In the genomic region with DNA sequence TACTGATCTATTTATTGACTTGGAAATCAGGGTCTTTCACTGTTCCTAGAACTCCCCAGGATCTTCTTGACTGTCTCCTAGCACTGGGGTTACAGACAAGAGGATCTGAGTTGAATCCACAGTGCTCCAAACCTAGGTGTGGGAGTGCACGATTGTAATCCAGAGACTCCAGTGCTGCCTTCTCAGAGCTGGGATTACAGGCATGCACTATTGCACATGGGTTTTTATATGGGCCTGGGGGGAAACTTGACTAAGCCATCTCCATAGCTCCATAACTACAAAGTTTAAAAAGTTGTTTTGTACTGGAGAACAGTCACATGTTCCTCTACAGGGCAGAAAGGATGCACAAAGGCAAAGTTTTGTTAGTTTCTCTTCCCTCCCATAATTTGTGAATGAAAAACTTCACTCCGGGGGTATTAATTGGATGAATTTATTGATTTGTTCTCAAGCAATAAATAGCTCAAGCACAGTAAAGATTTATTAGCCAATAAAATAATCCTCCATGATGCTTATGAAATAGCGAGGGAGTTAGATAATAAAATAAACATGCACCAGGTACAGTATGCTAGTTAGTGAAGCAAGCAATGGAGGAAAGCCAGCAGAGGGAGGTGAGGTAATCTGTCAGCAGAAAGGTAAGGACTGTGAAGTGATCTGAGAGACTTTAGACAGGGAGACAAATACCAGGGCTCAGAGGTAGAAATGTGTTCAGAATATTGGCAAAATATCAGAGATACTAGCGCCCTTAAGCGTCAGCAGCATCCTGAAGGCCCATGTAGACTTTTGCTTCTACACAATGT, we compare ENCODE assay signal across 28 mouse cellular contexts. TPM values are rescaled to one million over a fixed set of nuclear protein-coding genes. Genes with fewer than 3 reads are reported as not detected.
DNase-seq lines count a peak whose midpoint lies in the region; ATAC-seq lines count a peak whose summit lies in the region.
"Had no signal": no experiment of that assay in that cellular context is flagged by ENCODE, and none has a peak within 500 bp of the region (broad histone marks: within the 10 kb centered on the region; RNA-seq: fewer than 3 reads in every experiment).

No protein-coding gene starts in this region.

- no peak overlapping the region for H3K27ac ChIP-seq in limb, embryonic 12.5 days
- H3K27ac ChIP-seq in limb, embryonic 10.5 days, result no peak overlapping the region
- no peak overlapping the region for H3K27ac ChIP-seq in limb, embryonic 13.5 days
- H3K27ac ChIP-seq: embryonic facial prominence, embryonic 10.5 days; embryonic facial prominence, embryonic 15.5 days; hindbrain, embryonic 14.5 days; kidney, embryonic 15.5 days; liver, embryonic 13.5 days; lung, embryonic 15.5 days; midbrain, embryonic 12.5 days; neural tube, embryonic 13.5 days; stomach, postnatal 0 days had no signal

- DNase-seq in limb, embryonic 10.5 days (ENCODE audit: low spot score), result no peak
- peak; percentile 78 for DNase-seq in lung, postnatal 36 days
- DNase-seq in lung, postnatal 4 days, result no peak
- DNase-seq in cerebellum, postnatal 14 days, result no peak
- DNase-seq: adrenal gland, postnatal 14 days; B cell, adult 2 months; cerebellum, adult 11-12 months; cerebellum, postnatal 10 days; heart, postnatal 36 days; kidney, adult 18-20 months; liver, embryonic 13.5 days; right cerebral cortex, postnatal 4 days; thymus, adult 18-20 months; thymus, postnatal 25 days had no signal

- no peak overlapping the region for H3K4me2 ChIP-seq in limb, embryonic 12.5 days
- no peak overlapping the region for H3K4me2 ChIP-seq in limb, embryonic 13.5 days (replicated peaks)
- H3K4me2 ChIP-seq: embryonic facial prominence, embryonic 15.5 days; heart, embryonic 11.5 days; hindbrain, embryonic 14.5 days; kidney, embryonic 15.5 days; liver, embryonic 13.5 days; lung, embryonic 15.5 days; midbrain, embryonic 12.5 days; neural tube, embryonic 13.5 days had no signal

- 69% methylated on average over 5 of the region's 5 CpGs for WGBS in limb, embryonic 12.5 days
- WGBS in limb, embryonic 10.5 days, result 97% methylated on average over 5 of the region's 5 CpGs
- WGBS in limb, embryonic 13.5 days, result 59% methylated on average over 5 of the region's 5 CpGs

- no peak overlapping the region for H3K4me3 ChIP-seq in limb, embryonic 12.5 days (replicated peaks)
- H3K4me3 ChIP-seq in limb, embryonic 10.5 days, result no peak overlapping the region
- no peak overlapping the region for H3K4me3 ChIP-seq in limb, embryonic 13.5 days
- H3K4me3 ChIP-seq: embryonic facial prominence, embryonic 10.5 days; embryonic facial prominence, embryonic 15.5 days; kidney, embryonic 15.5 days; liver, embryonic 13.5 days; lung, embryonic 15.5 days; midbrain, embryonic 12.5 days; neural tube, embryonic 13.5 days had no signal

- H3K9me3 ChIP-seq in limb, embryonic 12.5 days, result no peaks in the 10 kb centered on the region
- no peaks in the 10 kb centered on the region for H3K9me3 ChIP-seq in limb, embryonic 10.5 days (replicated peaks)
- no peaks in the 10 kb centered on the region for H3K9me3 ChIP-seq in limb, embryonic 13.5 days
- H3K9me3 ChIP-seq: embryonic facial prominence, embryonic 10.5 days; embryonic facial prominence, embryonic 15.5 days; kidney, embryonic 15.5 days; liver, embryonic 13.5 days; lung, embryonic 15.5 days; midbrain, embryonic 12.5 days; neural tube, embryonic 13.5 days had no signal

- peak; percentile 52; the same call in 1 of the 2 replicates for ATAC-seq in limb, embryonic 12.5 days (ENCODE audit: insufficient number of reproducible peaks, insufficient read depth, low FRiP score, low TSS enrichment, low read depth)
- peak; percentile 6 for ATAC-seq in activated CD4-positive, CD25-positive, alpha-beta regulatory T cell, adult 4 months
- ATAC-seq in limb, embryonic 13.5 days (ENCODE audit: low FRiP score, low read depth), result peak; percentile 69; the same call in 1 of the 2 replicates
- ATAC-seq: forebrain, embryonic 14.5 days had no signal

- no peak overlapping the region for H3K9ac ChIP-seq in limb, embryonic 12.5 days (replicated peaks)
- no peak overlapping the region for H3K9ac ChIP-seq in limb, embryonic 13.5 days
- H3K9ac ChIP-seq: embryonic facial prominence, embryonic 15.5 days; hindbrain, embryonic 14.5 days; kidney, embryonic 15.5 days; liver, embryonic 13.5 days; lung, embryonic 15.5 days; midbrain, embryonic 12.5 days; neural tube, embryonic 13.5 days had no signal

- no peaks in the 10 kb centered on the region for H3K36me3 ChIP-seq in limb, embryonic 12.5 days
- H3K36me3 ChIP-seq in limb, embryonic 10.5 days, result no peaks in the 10 kb centered on the region
- H3K36me3 ChIP-seq in limb, embryonic 13.5 days, result no peaks in the 10 kb centered on the region
- H3K36me3 ChIP-seq: embryonic facial prominence, embryonic 10.5 days; embryonic facial prominence, embryonic 15.5 days; kidney, embryonic 15.5 days; liver, embryonic 13.5 days; midbrain, embryonic 12.5 days had no signal

- no peaks in the 10 kb centered on the region for H3K4me1 ChIP-seq in limb, embryonic 12.5 days (replicated peaks)
- H3K4me1 ChIP-seq in limb, embryonic 10.5 days, result no peaks in the 10 kb centered on the region
- peaks cover 8% of the 10 kb centered on the region; the same call in 1 of the 2 replicates for H3K4me1 ChIP-seq in limb, embryonic 13.5 days
- H3K4me1 ChIP-seq: embryonic facial prominence, embryonic 10.5 days; embryonic facial prominence, embryonic 15.5 days; kidney, embryonic 15.5 days; liver, embryonic 13.5 days; midbrain, embryonic 12.5 days; neural tube, embryonic 13.5 days had no signal

- no peaks in the 10 kb centered on the region for H3K27me3 ChIP-seq in limb, embryonic 12.5 days
- no peaks in the 10 kb centered on the region for H3K27me3 ChIP-seq in limb, embryonic 10.5 days (ENCODE audit: low read depth, poor library complexity, severe bottlenecking)
- H3K27me3 ChIP-seq in limb, embryonic 13.5 days, result no peaks in the 10 kb centered on the region
- H3K27me3 ChIP-seq: CH12.LX; embryonic facial prominence, embryonic 15.5 days; kidney, embryonic 15.5 days; liver, embryonic 13.5 days; lung, embryonic 15.5 days; midbrain, embryonic 12.5 days; neural tube, embryonic 13.5 days had no signal

RNA-seq across cellular contexts. Expression of a gene that starts 30.5 kb away (rescaled TPM):
- 8.8 and 13.6 TPM in 2 replicates for polyA plus RNA-seq in limb, embryonic 12.5 days (2016; fragmentation: Nextera tagmentation; extraction: Ambion mirVana)
- 2.3 and 3.7 TPM in 2 replicates for polyA plus RNA-seq in limb, embryonic 10.5 days (2016; fragmentation: Nextera tagmentation; extraction: Ambion mirVana)
- 100 to 1,000 TPM; 223 to 237 TPM for polyA plus RNA-seq in activated CD4-positive, CD25-positive, alpha-beta regulatory T cell, adult 4 months (2017; shearing (Covaris generic))
- 23.3 TPM in 2 replicates for polyA plus RNA-seq in limb, embryonic 13.5 days (2015; fragmentation: Nextera tagmentation; extraction: Ambion mirVana)

Comparison
In these comparisons a context has a peak if more than half of its experiments do, and no peak if none do; other contexts are left out.
1. ATAC-seq: peak in every context shown above with its lines; median percentile 69 in limb, embryonic 13.5 days; 52 in limb, embryonic 12.5 days; 6 in activated CD4-positive, CD25-positive, alpha-beta regulatory T cell, adult 4 months.